Mouse (Mus musculus): ENCODE data around the gene Srbd1. TPM values are rescaled to one million over a fixed set of nuclear protein-coding genes. Genes with fewer than 3 reads are reported as not detected.

Gene Srbd1
- polyA plus RNA-seq, 1 experiment from 2014 or later, result 8.0 TPM

DNA sequence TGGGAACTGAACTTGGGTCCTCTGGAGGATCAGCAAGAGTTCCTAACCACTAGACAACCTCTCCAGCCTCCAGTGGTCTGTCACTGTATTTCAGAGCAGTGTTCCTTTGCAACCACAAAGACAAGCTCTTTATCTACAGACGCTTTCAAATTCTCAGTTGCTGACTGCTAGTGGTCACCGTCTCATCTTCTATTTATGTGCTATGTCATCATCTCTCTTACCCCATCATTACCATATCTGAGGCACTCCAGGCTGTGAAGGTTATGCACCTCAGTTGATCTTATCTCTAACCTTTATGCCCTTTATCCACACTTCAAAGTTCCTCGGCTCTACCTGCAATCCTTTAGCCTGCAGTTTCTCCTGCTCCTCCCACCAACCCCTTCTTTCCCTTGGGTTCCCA, 163.1 kb downstream of the Srbd1 start:
- 100% methylated on average over 3 of the region's 3 CpGs for WGBS
- DNase-seq (ENCODE audit: low spot score), result no peak
- ATAC-seq (replicated peaks; ENCODE audit: low FRiP score, low read depth), result no peak

DNA sequence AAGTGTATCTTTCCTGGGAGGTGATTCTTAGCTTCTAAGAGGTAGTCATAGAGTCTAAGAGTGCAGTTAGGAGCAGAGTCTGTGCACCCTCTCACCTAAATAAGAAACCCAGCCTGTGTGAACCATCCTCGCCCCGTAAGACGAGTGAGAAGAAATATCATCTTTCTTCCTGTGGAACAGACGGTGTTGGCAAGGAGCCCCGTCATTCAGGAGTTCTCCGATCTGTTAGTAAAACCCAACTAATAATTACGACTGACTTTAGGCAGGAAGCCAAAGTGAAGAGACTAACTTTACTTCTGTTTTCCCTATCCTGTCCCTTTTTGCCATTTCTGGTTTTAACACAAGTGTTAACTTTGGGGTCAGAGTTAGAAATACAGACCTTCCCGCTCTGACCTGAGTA, 166.1 kb downstream of the Srbd1 start:
- TF ChIP-seq CTCF (IDR thresholded peaks at IDR 0.05; ENCODE audit: low read depth), result no peak
- 40% methylated on average over 8 of the region's 8 CpGs for WGBS
- Histone ChIP-seq H3K27me3 (ENCODE audit: insufficient read depth, low read length) (no peaks in the 10 kb centered on the region), H3K27ac (no peak overlapping the region), H3K36me3 (ENCODE audit: insufficient read depth, low read length) (no peaks in the 10 kb centered on the region), H3K4me3 (replicated peaks; ENCODE audit: low read depth, low read length) (no peak overlapping the region), H3K4me2 (ENCODE audit: low read length) (no peak overlapping the region), H3K9ac (ENCODE audit: low read depth, low read length) (no peak overlapping the region), H3K9me3 (replicated peaks; ENCODE audit: low read length) (no peaks in the 10 kb centered on the region), H3K4me1 (replicated peaks; ENCODE audit: insufficient read depth, low read length) (no peaks in the 10 kb centered on the region)
- DNase-seq (ENCODE audit: low spot score) (no peak), ATAC-seq (replicated peaks; ENCODE audit: low FRiP score, low read depth) (no peak)

More for the DNA sequence above, 163.1 kb downstream of the Srbd1 start:
- no peak for TF ChIP-seq CTCF (IDR thresholded peaks at IDR 0.05; ENCODE audit: low read depth)
- H3K4me3 ChIP-seq (replicated peaks; ENCODE audit: low read depth, low read length), result no peak overlapping the region
- no peaks in the 10 kb centered on the region for H3K36me3 ChIP-seq (ENCODE audit: insufficient read depth, low read length)
- no peak overlapping the region for H3K9ac ChIP-seq (ENCODE audit: low read depth, low read length)
- H3K4me1 ChIP-seq (replicated peaks; ENCODE audit: insufficient read depth, low read length), result no peaks in the 10 kb centered on the region
- no peaks in the 10 kb centered on the region for H3K27me3 ChIP-seq (ENCODE audit: insufficient read depth, low read length)
- H3K27ac ChIP-seq, result no peak overlapping the region
- no peaks in the 10 kb centered on the region for H3K9me3 ChIP-seq (replicated peaks; ENCODE audit: low read length)
- H3K4me2 ChIP-seq (ENCODE audit: low read length), result no peak overlapping the region

GRCm38 (mm10) chr17:85975077-85975476, 169.9 kb downstream of the Srbd1 start:
- Histone ChIP-seq H3K4me3 (replicated peaks; ENCODE audit: low read depth, low read length) (no peak overlapping the region), H3K27ac (no peak overlapping the region), H3K9me3 (replicated peaks; ENCODE audit: low read length) (no peaks in the 10 kb centered on the region), H3K27me3 (ENCODE audit: insufficient read depth, low read length) (no peaks in the 10 kb centered on the region), H3K4me2 (ENCODE audit: low read length) (no peak overlapping the region), H3K4me1 (replicated peaks; ENCODE audit: insufficient read depth, low read length) (no peaks in the 10 kb centered on the region), H3K36me3 (ENCODE audit: insufficient read depth, low read length) (no peaks in the 10 kb centered on the region), H3K9ac (ENCODE audit: low read depth, low read length) (no peak overlapping the region)
- DNase-seq (ENCODE audit: low spot score) (peak; percentile 40), ATAC-seq (replicated peaks; ENCODE audit: low FRiP score, low read depth) (no peak)
- WGBS, result 50% methylated on average over 5 of the region's 5 CpGs
- no peak for TF ChIP-seq CTCF (IDR thresholded peaks at IDR 0.05; ENCODE audit: low read depth)

- TF ChIP-seq CTCF (IDR thresholded peaks at IDR 0.05; ENCODE audit: low read depth), result no peak
- H3K36me3 ChIP-seq (ENCODE audit: insufficient read depth, low read length), result no peaks in the 10 kb centered on the region
- H3K9me3 ChIP-seq (replicated peaks; ENCODE audit: low read length), result no peaks in the 10 kb centered on the region
- no peak overlapping the region for H3K9ac ChIP-seq (ENCODE audit: low read depth, low read length)
- no peaks in the 10 kb centered on the region for H3K27me3 ChIP-seq (ENCODE audit: insufficient read depth, low read length)
- H3K4me1 ChIP-seq (replicated peaks; ENCODE audit: insufficient read depth, low read length), result no peaks in the 10 kb centered on the region
- ATAC-seq (replicated peaks; ENCODE audit: low FRiP score, low read depth), result no peak
- no peak for DNase-seq (ENCODE audit: low spot score)
- no peak overlapping the region for H3K4me3 ChIP-seq (replicated peaks; ENCODE audit: low read depth, low read length)
- no peak overlapping the region for H3K27ac ChIP-seq
- 84% methylated on average over 8 of the region's 8 CpGs for WGBS
- H3K4me2 ChIP-seq (ENCODE audit: low read length), result no peak overlapping the region
Observed at GRCm38 (mm10) chr17:85974591-85974990, 170.4 kb downstream of the Srbd1 start.

GRCm38 (mm10) chr17:85971120-85971519, 173.9 kb downstream of the Srbd1 start:
- Histone ChIP-seq H3K36me3 (ENCODE audit: insufficient read depth, low read length) (no peaks in the 10 kb centered on the region), H3K4me1 (replicated peaks; ENCODE audit: insufficient read depth, low read length) (no peaks in the 10 kb centered on the region), H3K9me3 (replicated peaks; ENCODE audit: low read length) (no peaks in the 10 kb centered on the region), H3K27ac (no peak overlapping the region), H3K27me3 (ENCODE audit: insufficient read depth, low read length) (no peaks in the 10 kb centered on the region), H3K4me3 (replicated peaks; ENCODE audit: low read depth, low read length) (no peak overlapping the region), H3K4me2 (ENCODE audit: low read length) (no peak overlapping the region), H3K9ac (ENCODE audit: low read depth, low read length) (no peak overlapping the region)
- ATAC-seq (replicated peaks; ENCODE audit: low FRiP score, low read depth) (no peak), DNase-seq (ENCODE audit: low spot score) (peak; percentile 60)
- no peak for TF ChIP-seq CTCF (IDR thresholded peaks at IDR 0.05; ENCODE audit: low read depth)
- WGBS, result 10% methylated on average over 4 of the region's 4 CpGs

GRCm38 (mm10) chr17:85961653-85962052, 183.3 kb downstream of the Srbd1 start:
- Histone ChIP-seq H3K4me2 (ENCODE audit: low read length) (no peak overlapping the region), H3K4me3 (replicated peaks; ENCODE audit: low read depth, low read length) (no peak overlapping the region), H3K27ac (no peak overlapping the region), H3K9me3 (replicated peaks; ENCODE audit: low read length) (no peaks in the 10 kb centered on the region), H3K27me3 (ENCODE audit: insufficient read depth, low read length) (no peaks in the 10 kb centered on the region), H3K9ac (ENCODE audit: low read depth, low read length) (no peak overlapping the region), H3K4me1 (replicated peaks; ENCODE audit: insufficient read depth, low read length) (no peaks in the 10 kb centered on the region), H3K36me3 (ENCODE audit: insufficient read depth, low read length) (no peaks in the 10 kb centered on the region)
- 60% methylated on average over 6 of the region's 6 CpGs for WGBS
- ATAC-seq (replicated peaks; ENCODE audit: low FRiP score, low read depth) (no peak), DNase-seq (ENCODE audit: low spot score) (no peak)
- no peak for TF ChIP-seq CTCF (IDR thresholded peaks at IDR 0.05; ENCODE audit: low read depth)

DNA sequence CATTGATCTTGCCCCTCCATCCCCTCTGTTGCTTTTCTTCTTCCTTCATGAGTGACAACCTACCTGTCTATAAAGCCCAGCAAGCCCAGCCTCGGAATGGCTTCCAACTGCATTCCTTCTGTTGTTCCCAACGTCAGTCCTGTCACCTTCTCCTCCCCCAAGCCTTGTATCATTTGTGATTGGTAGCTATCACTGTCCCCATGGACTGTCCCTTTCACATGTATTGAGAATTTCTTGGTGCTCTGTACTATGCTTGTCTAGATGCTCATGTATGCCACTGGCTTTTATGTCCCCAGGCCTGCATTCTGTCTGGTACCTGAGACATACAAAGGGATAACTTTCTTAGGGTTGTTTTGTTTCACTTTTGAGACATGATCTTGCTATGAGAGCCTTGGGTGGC, 193.2 kb downstream of the Srbd1 start:
- no peak overlapping the region for H3K9ac ChIP-seq (ENCODE audit: low read depth, low read length)
- no peak overlapping the region for H3K4me2 ChIP-seq (ENCODE audit: low read length)
- H3K4me3 ChIP-seq (replicated peaks; ENCODE audit: low read depth, low read length), result no peak overlapping the region
- ATAC-seq (replicated peaks; ENCODE audit: low FRiP score, low read depth) (no peak), DNase-seq (ENCODE audit: low spot score) (no peak)
- WGBS, result 75% methylated on average over 2 of the region's 2 CpGs
- H3K4me1 ChIP-seq (replicated peaks; ENCODE audit: insufficient read depth, low read length), result no peaks in the 10 kb centered on the region
- no peak overlapping the region for H3K27ac ChIP-seq
- no peak for TF ChIP-seq CTCF (IDR thresholded peaks at IDR 0.05; ENCODE audit: low read depth)
- H3K27me3 ChIP-seq (ENCODE audit: insufficient read depth, low read length), result no peaks in the 10 kb centered on the region
- H3K36me3 ChIP-seq (ENCODE audit: insufficient read depth, low read length), result no peaks in the 10 kb centered on the region
- no peaks in the 10 kb centered on the region for H3K9me3 ChIP-seq (replicated peaks; ENCODE audit: low read length)

Measured in kidney, postnatal 0 days (tissue).